Mouse (Mus musculus) kidney, adult 11 months (tissue): ENCODE measurements around the gene Nr0b2.

Experiments
- DNase-seq: peaks from one replicate; pipeline ENCODE4 v3.0.0; 2022

Nr0b2 gene

GRCm38 (mm10) chr4:133552768-133553447 is at the start of gene Nr0b2:
Gene Nr0b2 (plus strand): TSS chr4:133553376.
- DNase-seq = peak; percentile 55

- DNase-seq = no peak
Measured at GRCm38 (mm10) chr4:133504300-133504699, 48.9 kb upstream of the Nr0b2 start.

GRCm38 (mm10) chr4:133504755-133505485 is 48.3 kb upstream of the Nr0b2 start:
- DNase-seq = no peak

GRCm38 (mm10) chr4:133506573-133506972 is 46.6 kb upstream of the Nr0b2 start:
- DNase-seq = no peak

- DNase-seq = no peak
Measured at GRCm38 (mm10) chr4:133508990-133509389, 44.2 kb upstream of the Nr0b2 start.

- no peak for DNase-seq
Measured at GRCm38 (mm10) chr4:133511050-133511449, 42.1 kb upstream of the Nr0b2 start.

- peak; percentile 57 for DNase-seq
Measured at GRCm38 (mm10) chr4:133512511-133512910, 40.7 kb upstream of the Nr0b2 start.

- peak; percentile 81 for DNase-seq
Measured at GRCm38 (mm10) chr4:133512972-133513371, 40.2 kb upstream of the Nr0b2 start.

GRCm38 (mm10) chr4:133518601-133519368 is 34.4 kb upstream of the Nr0b2 start, which contains the start of gene Kdf1:
Gene Kdf1 (plus strand): TSS chr4:133518963.
- peak; percentile 86 for DNase-seq

- DNase-seq = no peak
Measured at GRCm38 (mm10) chr4:133519369-133519665, 33.9 kb upstream of the Nr0b2 start.

- no peak for DNase-seq
Measured at GRCm38 (mm10) chr4:133521502-133521901, 31.7 kb upstream of the Nr0b2 start.

GRCm38 (mm10) chr4:133527788-133528187 is 25.4 kb upstream of the Nr0b2 start:
- DNase-seq = no peak

- no peak for DNase-seq
Measured at GRCm38 (mm10) chr4:133532777-133533176, 20.4 kb upstream of the Nr0b2 start.

GRCm38 (mm10) chr4:133536081-133536480 is 17.1 kb upstream of the Nr0b2 start:
- DNase-seq = no peak

- no peak for DNase-seq
Measured at GRCm38 (mm10) chr4:133536652-133537051, 16.5 kb upstream of the Nr0b2 start.

GRCm38 (mm10) chr4:133545272-133546231 is 7.6 kb upstream of the Nr0b2 start, which contains the start of gene Nudc:
Gene Nudc (minus strand): TSS chr4:133545996.
- DNase-seq = peak; percentile 98

GRCm38 (mm10) chr4:133552029-133552428 is 1.1 kb upstream of the Nr0b2 start:
- DNase-seq = no peak

GRCm38 (mm10) chr4:133553448-133554330 is 513 bp downstream of the Nr0b2 start:
- peak; percentile 33 for DNase-seq

GRCm38 (mm10) chr4:133557041-133557717 is 4.0 kb downstream of the Nr0b2 start:
- peak; percentile 82 for DNase-seq

GRCm38 (mm10) chr4:133559846-133560245 is 6.7 kb downstream of the Nr0b2 start:
- DNase-seq = no peak

- DNase-seq = no peak
Measured at GRCm38 (mm10) chr4:133561622-133562021, 8.4 kb downstream of the Nr0b2 start.
